In genomic region chr14:40894576-40895247, GRCm38 (mm10) we compare ENCODE assay signal across 8 mouse cellular contexts. TPM values are rescaled to one million over a fixed set of nuclear protein-coding genes. Genes with fewer than 3 reads are reported as not detected.
DNase-seq lines count a peak whose midpoint lies in the region; ATAC-seq and TF ChIP-seq lines count a peak whose summit lies in the region.

No protein-coding gene starts in this region.

- no peaks in the 10 kb centered on the region for H3K9me3 ChIP-seq in heart, embryonic 13.5 days
- no peaks in the 10 kb centered on the region for H3K9me3 ChIP-seq in kidney, postnatal 0 days (replicated peaks; ENCODE audit: low read length)
- H3K9me3 ChIP-seq in liver, embryonic 11.5 days (ENCODE audit: control insufficient read depth, low read length) = no peaks in the 10 kb centered on the region

- peak overlapping the region; percentile 31 for H3K4me3 ChIP-seq in heart, embryonic 13.5 days
- no peak overlapping the region for H3K4me3 ChIP-seq in kidney, postnatal 0 days (replicated peaks; ENCODE audit: low read depth, low read length)
- H3K4me3 ChIP-seq in liver, embryonic 11.5 days (ENCODE audit: low read depth, low read length) = 0 out of 2 replicates have a peak overlapping the region, but pooled peaks have one; percentile 17

- DNase-seq in brain, embryonic 18.5 days (ENCODE audit: low read depth, low spot score) = peak; percentile 55
- peak; percentile 89 for DNase-seq in kidney, postnatal 0 days (ENCODE audit: low spot score)
- DNase-seq in liver, embryonic 11.5 days (ENCODE audit: low spot score) = peak; percentile 72
- DNase-seq in natural killer cell, adult 2 months (ENCODE audit: low spot score in 2 of 2) = peak; percentile 13 to 55
- peak; percentile 72 for DNase-seq in splenic B cell, adult 2 months (ENCODE audit: low read depth, low spot score)

- peaks cover 18% of the 10 kb centered on the region for H3K4me1 ChIP-seq in heart, embryonic 13.5 days
- H3K4me1 ChIP-seq in kidney, postnatal 0 days (replicated peaks; ENCODE audit: insufficient read depth, low read length) = 0 out of 2 replicates have a peak, but pooled peaks cover 14% of the 10 kb centered on the region
- peaks cover 9% of the 10 kb centered on the region for H3K4me1 ChIP-seq in liver, embryonic 11.5 days (replicated peaks; ENCODE audit: control insufficient read depth, insufficient read depth, low read length)

- WGBS in heart, embryonic 13.5 days = 12% methylated on average over 23 of the region's 23 CpGs
- WGBS in kidney, postnatal 0 days = 9% methylated on average over 23 of the region's 23 CpGs
- 13% methylated on average over 23 of the region's 23 CpGs for WGBS in liver, embryonic 11.5 days

- no peaks in the 10 kb centered on the region for H3K36me3 ChIP-seq in heart, embryonic 13.5 days
- no peaks in the 10 kb centered on the region for H3K36me3 ChIP-seq in kidney, postnatal 0 days (ENCODE audit: insufficient read depth, low read length)
- H3K36me3 ChIP-seq in liver, embryonic 11.5 days (ENCODE audit: control insufficient read depth, insufficient read depth, low read length) = no peaks in the 10 kb centered on the region
- H3K36me3 ChIP-seq in splenic B cell, adult 2 months (ENCODE audit: control insufficient read depth, insufficient read depth, low read length, poor library complexity, severe bottlenecking) = no peaks in the 10 kb centered on the region

- peak; percentile 95 for TF ChIP-seq CTCF in kidney, postnatal 0 days (IDR thresholded peaks at IDR 0.05; ENCODE audit: low read depth)

- peak; percentile 61 for ATAC-seq in CD4-positive, CD25-positive, alpha-beta regulatory T cell, adult 4 months
- 0 out of 2 replicates have a peak, but pooled peaks have one; percentile 67 for ATAC-seq in erythroid progenitor cell, adult 5-6 weeks (replicated peaks; ENCODE audit: low FRiP score, poor library complexity, severe bottlenecking)
- ATAC-seq in heart, embryonic 13.5 days (ENCODE audit: extremely low read depth, insufficient number of reproducible peaks, low FRiP score, low TSS enrichment) = no peak
- peak; percentile 65; the same call in 1 of the 2 replicates for ATAC-seq in kidney, postnatal 0 days (replicated peaks; ENCODE audit: low FRiP score, low read depth)
- ATAC-seq in liver, embryonic 11.5 days (replicated peaks; ENCODE audit: low FRiP score) = peak; percentile 70

- no peaks in the 10 kb centered on the region for H3K27me3 ChIP-seq in heart, embryonic 13.5 days (replicated peaks)
- H3K27me3 ChIP-seq in kidney, postnatal 0 days (ENCODE audit: insufficient read depth, low read length) = no peaks in the 10 kb centered on the region
- no peaks in the 10 kb centered on the region for H3K27me3 ChIP-seq in liver, embryonic 11.5 days (replicated peaks; ENCODE audit: control insufficient read depth, insufficient read depth, low read length)
- H3K27me3 ChIP-seq in splenic B cell, adult 2 months (ENCODE audit: control insufficient read depth, insufficient read depth, low read length, poor library complexity, severe bottlenecking) = no peaks in the 10 kb centered on the region

- peak overlapping the region; percentile 47; the same call in 1 of the 2 replicates for H3K9ac ChIP-seq in heart, embryonic 13.5 days
- H3K9ac ChIP-seq in kidney, postnatal 0 days (ENCODE audit: low read depth, low read length) = no peak overlapping the region
- H3K9ac ChIP-seq in liver, embryonic 11.5 days (ENCODE audit: low read depth, low read length) = no peak overlapping the region

- no peak overlapping the region; the same call in 1 of the 2 replicates for H3K27ac ChIP-seq in heart, embryonic 13.5 days (replicated peaks)
- H3K27ac ChIP-seq in kidney, postnatal 0 days = 0 out of 2 replicates have a peak overlapping the region, but pooled peaks have one; percentile 11
- H3K27ac ChIP-seq in liver, embryonic 11.5 days (ENCODE audit: low read depth, low read length) = no peak overlapping the region

- peak overlapping the region; percentile 66 for H3K4me2 ChIP-seq in heart, embryonic 13.5 days
- H3K4me2 ChIP-seq in kidney, postnatal 0 days (ENCODE audit: low read length) = peak overlapping the region; percentile 49
- H3K4me2 ChIP-seq in liver, embryonic 11.5 days = peak overlapping the region; percentile 57

RNA-seq across cellular contexts. Expression of gene Sh2d4b, which starts 1.6 kb away (rescaled TPM):
- under 1 TPM; 0.32 to 0.75 TPM for polyA plus RNA-seq in CD4-positive, CD25-positive, alpha-beta regulatory T cell, adult 4 months (2017; shearing (Covaris generic))
- not detected in 2 replicates for total RNA-seq in erythroid progenitor cell, adult 5-6 weeks (2015; ENCODE audit: low replicate concordance)
- 0.39 TPM in 1 of 2 replicates, not detected in the other for total RNA-seq in erythroid progenitor cell, adult 5-6 weeks (2017; ENCODE audit: low replicate concordance)
- polyA plus RNA-seq in heart, embryonic 13.5 days (2015; fragmentation: Nextera tagmentation; extraction: Ambion mirVana) = 0.48 and 0.67 TPM in 2 replicates
- polyA plus RNA-seq in kidney, postnatal 0 days (2015; fragmentation: Nextera tagmentation; extraction: Ambion mirVana) = 0.72 and 1.0 TPM in 2 replicates
- 0.43 and 0.86 TPM in 2 replicates for polyA plus RNA-seq in liver, embryonic 11.5 days (2014; fragmentation: Nextera tagmentation; extraction: Ambion mirVana)

Comparison
In these comparisons a context has a peak if more than half of its experiments do, and no peak if none do; other contexts are left out.
1. DNase-seq: peak in every context shown above with its lines; median percentile 89 in kidney, postnatal 0 days; 72 in liver, embryonic 11.5 days; 72 in splenic B cell, adult 2 months; 55 in brain, embryonic 18.5 days; 34 in natural killer cell, adult 2 months.